Mouse (Mus musculus) intestine, embryonic 15.5 days (tissue): ENCODE measurements at regions not wholly inside any gene's neighbourhood (a gene's known extent, or its start where the extent isn't known, plus 50 kb on each side); places are given as distances from the start of the nearest gene placed in this dataset.

ENCODE experiments used
- ATAC-seq: fragments of 200-750 bp; cut with Nextera tagmentation; 2 replicates; pipeline ENCODE4 v1.8.0; 2017; ENCODE audit warnings: moderate TSS enrichment, moderate library complexity
- H3K27ac ChIP-seq: fragments of 300-500 bp; sonication (generic); 2 replicates; pipeline ENCODE4 v1.5.1; 2015; ENCODE audit warnings: mild to moderate bottlenecking, inconsistent platforms
- H3K27me3 ChIP-seq: fragments of 300-500 bp; sonication (generic); replicated peaks from 2 replicates; pipeline ENCODE4 v1.6.1; 2015; ENCODE audit warnings: inconsistent platforms
- H3K36me3 ChIP-seq: fragments of 300-500 bp; sonication (generic); 2 replicates; pipeline ENCODE4 v1.6.1; 2015; ENCODE audit warnings: inconsistent platforms
- H3K4me1 ChIP-seq: fragments of 300-500 bp; sonication (generic); replicated peaks from 2 replicates; pipeline ENCODE4 v1.6.1; 2015; ENCODE audit warnings: inconsistent platforms
- H3K4me2 ChIP-seq: fragments of 300-500 bp; sonication (generic); replicated peaks from 2 replicates; pipeline ENCODE4 v1.6.1; 2015; ENCODE audit warnings: mild to moderate bottlenecking, inconsistent platforms
- H3K4me3 ChIP-seq: fragments of 300-500 bp; sonication (generic); replicated peaks from 2 replicates; pipeline ENCODE4 v1.5.1; 2015; ENCODE audit warnings: inconsistent platforms
- H3K9ac ChIP-seq: fragments of 300-500 bp; sonication (generic); 2 replicates; pipeline ENCODE4 v1.6.1; 2015; ENCODE audit warnings: inconsistent platforms
- H3K9me3 ChIP-seq: fragments of 300-500 bp; sonication (generic); 2 replicates; pipeline ENCODE4 v1.6.1; 2016; ENCODE audit warnings: inconsistent platforms
- WGBS: fragments of 180-500 bp; shearing (Covaris S2); methylation state at CpG from one replicate; pipeline ENCODE4 v1.1.7; 2015; 5-methylcytosine and 5-hydroxymethylcytosine counted together

DNA sequence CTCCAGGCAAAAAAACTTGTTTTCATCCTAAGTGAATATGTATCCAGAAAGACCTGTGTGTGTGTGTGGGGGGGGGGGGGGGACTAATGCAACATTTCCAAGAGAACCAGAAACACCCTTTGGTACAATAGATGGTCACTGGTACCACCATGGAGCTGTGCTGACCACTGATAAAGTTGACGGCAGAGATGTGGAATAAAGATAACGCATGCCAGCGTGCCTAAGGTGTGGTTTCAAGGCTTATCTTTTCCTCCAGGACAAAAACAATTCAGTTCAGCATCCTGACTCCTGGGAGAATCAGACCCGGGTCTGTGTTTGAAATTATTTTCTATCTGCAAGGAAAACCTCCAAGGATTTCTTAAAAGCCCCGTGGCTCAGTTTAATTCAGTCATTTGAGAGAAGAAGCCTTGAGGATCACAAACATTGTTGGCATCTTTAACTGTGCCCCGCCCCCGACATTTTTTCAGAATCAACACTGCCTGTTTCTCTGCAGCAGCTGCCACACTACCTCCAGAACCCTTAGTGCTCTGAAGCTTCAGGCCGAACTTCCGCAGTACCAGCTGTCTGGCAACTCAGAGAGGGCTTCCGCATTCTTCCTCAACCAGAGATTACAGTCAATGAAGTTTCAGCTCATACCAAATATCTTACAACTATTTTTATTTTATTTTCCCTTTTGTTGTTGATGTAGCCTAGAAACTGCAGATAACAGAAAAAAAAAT is 118.5 kb upstream of the Gm10306 start:
- no peaks in the 10 kb centered on the region for H3K9me3 ChIP-seq
- no peaks in the 10 kb centered on the region for H3K27me3 ChIP-seq
- no peak for ATAC-seq
- no peak overlapping the region for H3K4me2 ChIP-seq
- no peak overlapping the region for H3K27ac ChIP-seq
- WGBS: 59% methylated on average over 10 of the region's 10 CpGs
- H3K9ac ChIP-seq: no peak overlapping the region
- H3K4me3 ChIP-seq: no peak overlapping the region
- no peaks in the 10 kb centered on the region for H3K4me1 ChIP-seq
- no peaks in the 10 kb centered on the region for H3K36me3 ChIP-seq

DNA sequence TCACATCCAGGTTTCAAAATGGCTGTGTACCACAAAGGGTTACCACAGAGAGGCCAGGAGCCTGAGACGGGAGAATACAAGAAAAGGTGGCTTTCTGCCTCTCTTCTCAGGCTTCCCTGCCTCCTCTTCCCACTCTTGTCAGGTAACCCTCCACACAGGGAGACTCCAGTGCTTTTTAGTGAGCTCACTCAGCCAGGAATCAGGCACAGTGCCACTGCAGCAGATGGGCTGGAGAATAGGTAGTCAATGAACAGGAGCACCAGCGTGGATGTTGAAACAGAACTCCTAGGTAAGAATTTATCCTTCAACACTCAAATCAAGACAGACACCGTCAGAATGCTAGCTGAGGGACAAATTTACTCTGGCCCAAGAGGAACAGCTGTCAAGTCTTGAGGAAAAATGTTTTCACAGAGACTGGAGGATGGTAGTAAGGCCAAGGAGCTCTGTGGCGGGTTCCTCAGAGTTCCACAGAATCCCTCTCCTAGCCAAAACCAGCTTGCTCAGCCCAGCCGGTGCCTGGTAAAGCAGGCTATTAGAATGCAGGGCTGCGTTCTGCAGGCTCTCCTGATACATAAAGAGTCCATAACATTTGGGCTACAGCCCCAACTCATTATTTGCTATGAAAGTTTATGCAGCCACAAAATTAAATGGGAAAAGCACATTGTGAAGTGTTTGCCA is 117.0 kb upstream of the Gm10306 start:
- H3K4me3 ChIP-seq: no peak overlapping the region
- H3K9ac ChIP-seq: no peak overlapping the region
- H3K36me3 ChIP-seq: no peaks in the 10 kb centered on the region
- H3K27me3 ChIP-seq: no peaks in the 10 kb centered on the region
- H3K27ac ChIP-seq: no peak overlapping the region
- H3K4me2 ChIP-seq: no peak overlapping the region
- 79% methylated on average over 6 of the region's 6 CpGs for WGBS
- no peak for ATAC-seq
- H3K4me1 ChIP-seq: no peaks in the 10 kb centered on the region
- H3K9me3 ChIP-seq: no peaks in the 10 kb centered on the region

DNA sequence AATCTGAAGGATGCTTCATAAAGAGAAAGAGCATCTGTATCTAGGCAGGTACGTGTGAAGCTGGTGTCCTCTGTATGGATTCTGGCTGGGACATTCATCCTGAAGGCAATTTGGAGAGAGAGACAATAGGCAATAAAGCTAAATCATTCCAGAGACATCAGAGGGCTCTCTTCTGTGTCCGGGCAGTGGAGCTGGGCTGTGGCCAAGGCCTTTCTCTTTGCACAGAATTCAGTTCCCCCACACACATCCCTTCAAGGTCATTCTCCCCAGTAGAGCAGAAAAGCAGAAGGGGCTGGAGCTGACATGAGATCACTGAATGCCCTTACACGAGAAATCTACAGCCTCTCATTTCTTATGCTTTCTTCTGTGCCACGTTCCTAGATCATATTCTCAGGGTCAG is 109.7 kb upstream of the Gm10306 start:
- WGBS: 57% methylated on average over 4 of the region's 4 CpGs
- ATAC-seq: no peak

More for the DNA sequence above, 109.7 kb upstream of the Gm10306 start:
- H3K27me3 ChIP-seq: no peaks in the 10 kb centered on the region
- no peak overlapping the region for H3K4me2 ChIP-seq
- no peak overlapping the region for H3K9ac ChIP-seq
- no peak overlapping the region for H3K4me3 ChIP-seq
- no peaks in the 10 kb centered on the region for H3K4me1 ChIP-seq
- no peaks in the 10 kb centered on the region for H3K36me3 ChIP-seq
- no peak overlapping the region for H3K27ac ChIP-seq
- no peaks in the 10 kb centered on the region for H3K9me3 ChIP-seq
